Mouse (Mus musculus): ENCODE measurements around the gene Ippk. TPM values are rescaled to one million over a fixed set of nuclear protein-coding genes. Genes with fewer than 3 reads are reported as not detected.

Gene Ippk
- total and polyA plus RNA-seq, 2 experiments: 3.9 to 5.0 TPM

- peaks cover 6% of the 10 kb centered on the region; the same call in 1 of the 2 replicates for H3K79me2 ChIP-seq (ENCODE audit: control insufficient read depth, insufficient read depth, low read length)
- WGBS: 87% methylated on average over 2 of the region's 2 CpGs
- no peak for DNase-seq (ENCODE audit: extremely low read depth, low read depth, low spot score)
- H3K27me3 ChIP-seq (ENCODE audit: control insufficient read depth, insufficient read depth, low read length): no peaks in the 10 kb centered on the region
- peaks cover 18% of the 10 kb centered on the region for H3K36me3 ChIP-seq (ENCODE audit: control insufficient read depth, insufficient read depth, low read length)
- no peak for TF ChIP-seq CTCF (IDR thresholded peaks at IDR 0.05; ENCODE audit: low read depth, low read length)
- no peak for TF ChIP-seq POLR2A (IDR thresholded peaks at IDR 0.05; ENCODE audit: extremely low read depth, insufficient read depth, low read length)
- no peak overlapping the region for H3K9ac ChIP-seq (ENCODE audit: low read depth, low read length)
- no peak overlapping the region for H3K27ac ChIP-seq (replicated peaks; ENCODE audit: insufficient read depth, low read depth, low read length)
- H3K4me3 ChIP-seq (ENCODE audit: insufficient read depth, low read depth, low read length): no peak overlapping the region
- no peaks in the 10 kb centered on the region for H3K4me1 ChIP-seq (ENCODE audit: control insufficient read depth, insufficient read depth, low read length)
Observed at GRCm38 (mm10) chr13:49433268-49434029, 12.4 kb downstream of the Ippk start.

GRCm38 (mm10) chr13:49435745-49436144 lies 14.7 kb downstream of the Ippk start:
- Histone ChIP-seq H3K4me3 (ENCODE audit: insufficient read depth, low read depth, low read length) (no peak overlapping the region), H3K4me1 (ENCODE audit: control insufficient read depth, insufficient read depth, low read length) (no peaks in the 10 kb centered on the region), H3K27me3 (ENCODE audit: control insufficient read depth, insufficient read depth, low read length) (no peaks in the 10 kb centered on the region), H3K27ac (replicated peaks; ENCODE audit: insufficient read depth, low read depth, low read length) (no peak overlapping the region), H3K36me3 (ENCODE audit: control insufficient read depth, insufficient read depth, low read length) (peaks cover 18% of the 10 kb centered on the region), H3K9ac (ENCODE audit: low read depth, low read length) (no peak overlapping the region), H3K79me2 (ENCODE audit: control insufficient read depth, insufficient read depth, low read length) (no peaks in the 10 kb centered on the region; the same call in 1 of the 2 replicates)
- TF ChIP-seq POLR2A (IDR thresholded peaks at IDR 0.05; ENCODE audit: extremely low read depth, insufficient read depth, low read length) (no peak), CTCF (IDR thresholded peaks at IDR 0.05; ENCODE audit: low read depth, low read length) (no peak)
- no peak for DNase-seq (ENCODE audit: extremely low read depth, low read depth, low spot score)
- 79% methylated on average over 1 of the region's 1 CpGs for WGBS

- no peak overlapping the region for H3K9ac ChIP-seq (ENCODE audit: low read depth, low read length)
- no peak for DNase-seq (ENCODE audit: extremely low read depth, low read depth, low spot score)
- H3K27me3 ChIP-seq (ENCODE audit: control insufficient read depth, insufficient read depth, low read length): no peaks in the 10 kb centered on the region
- TF ChIP-seq POLR2A (IDR thresholded peaks at IDR 0.05; ENCODE audit: extremely low read depth, insufficient read depth, low read length) (no peak), CTCF (IDR thresholded peaks at IDR 0.05; ENCODE audit: low read depth, low read length) (no peak)
- no peaks in the 10 kb centered on the region; the same call in 1 of the 2 replicates for H3K79me2 ChIP-seq (ENCODE audit: control insufficient read depth, insufficient read depth, low read length)
- H3K4me3 ChIP-seq (ENCODE audit: insufficient read depth, low read depth, low read length): no peak overlapping the region
- no peak overlapping the region for H3K27ac ChIP-seq (replicated peaks; ENCODE audit: insufficient read depth, low read depth, low read length)
- 84% methylated on average over 4 of the region's 4 CpGs for WGBS
- H3K36me3 ChIP-seq (ENCODE audit: control insufficient read depth, insufficient read depth, low read length): peaks cover 18% of the 10 kb centered on the region
- no peaks in the 10 kb centered on the region for H3K4me1 ChIP-seq (ENCODE audit: control insufficient read depth, insufficient read depth, low read length)
Observed at GRCm38 (mm10) chr13:49436170-49436569, 15.1 kb downstream of the Ippk start.

GRCm38 (mm10) chr13:49444451-49444850 lies 23.4 kb downstream of the Ippk start:
- DNase-seq (ENCODE audit: extremely low read depth, low read depth, low spot score): no peak
- no peak for TF ChIP-seq POLR2A (IDR thresholded peaks at IDR 0.05; ENCODE audit: extremely low read depth, insufficient read depth, low read length)
- no peak for TF ChIP-seq CTCF (IDR thresholded peaks at IDR 0.05; ENCODE audit: low read depth, low read length)

GRCm38 (mm10) chr13:49449318-49449749 lies 28.3 kb downstream of the Ippk start:
- peaks cover 9% of the 10 kb centered on the region; the same call in 1 of the 2 replicates for H3K36me3 ChIP-seq (ENCODE audit: control insufficient read depth, insufficient read depth, low read length)
- no peak overlapping the region for H3K4me3 ChIP-seq (ENCODE audit: insufficient read depth, low read depth, low read length)
- TF ChIP-seq POLR2A (IDR thresholded peaks at IDR 0.05; ENCODE audit: extremely low read depth, insufficient read depth, low read length) (no peak), CTCF (IDR thresholded peaks at IDR 0.05; ENCODE audit: low read depth, low read length) (peak; percentile 92)
- H3K27ac ChIP-seq (replicated peaks; ENCODE audit: insufficient read depth, low read depth, low read length): no peak overlapping the region
- H3K9ac ChIP-seq (ENCODE audit: low read depth, low read length): no peak overlapping the region
- no peaks in the 10 kb centered on the region for H3K79me2 ChIP-seq (ENCODE audit: control insufficient read depth, insufficient read depth, low read length)
- DNase-seq (ENCODE audit: extremely low read depth, low read depth, low spot score): peak; percentile 46
- 18% methylated on average over 5 of the region's 5 CpGs for WGBS
- H3K27me3 ChIP-seq (ENCODE audit: control insufficient read depth, insufficient read depth, low read length): no peaks in the 10 kb centered on the region
- no peaks in the 10 kb centered on the region for H3K4me1 ChIP-seq (ENCODE audit: control insufficient read depth, insufficient read depth, low read length)

More at GRCm38 (mm10) chr13:49444451-49444850, 23.4 kb downstream of the Ippk start:
- Histone ChIP-seq H3K4me3 (ENCODE audit: insufficient read depth, low read depth, low read length) (no peak overlapping the region), H3K4me1 (ENCODE audit: control insufficient read depth, insufficient read depth, low read length) (no peaks in the 10 kb centered on the region), H3K79me2 (ENCODE audit: control insufficient read depth, insufficient read depth, low read length) (no peaks in the 10 kb centered on the region), H3K9ac (ENCODE audit: low read depth, low read length) (no peak overlapping the region), H3K27me3 (ENCODE audit: control insufficient read depth, insufficient read depth, low read length) (no peaks in the 10 kb centered on the region), H3K36me3 (ENCODE audit: control insufficient read depth, insufficient read depth, low read length) (peaks cover 4% of the 10 kb centered on the region; the same call in 1 of the 2 replicates), H3K27ac (replicated peaks; ENCODE audit: insufficient read depth, low read depth, low read length) (no peak overlapping the region)
- 97% methylated on average over 6 of the region's 6 CpGs for WGBS

GRCm38 (mm10) chr13:49460276-49460675 lies 39.2 kb downstream of the Ippk start:
- Histone ChIP-seq H3K27me3 (ENCODE audit: control insufficient read depth, insufficient read depth, low read length) (no peaks in the 10 kb centered on the region), H3K36me3 (ENCODE audit: control insufficient read depth, insufficient read depth, low read length) (peaks cover 29% of the 10 kb centered on the region), H3K27ac (replicated peaks; ENCODE audit: insufficient read depth, low read depth, low read length) (no peak overlapping the region), H3K4me1 (ENCODE audit: control insufficient read depth, insufficient read depth, low read length) (no peaks in the 10 kb centered on the region; the same call in 1 of the 2 replicates), H3K9ac (ENCODE audit: low read depth, low read length) (no peak overlapping the region), H3K4me3 (ENCODE audit: insufficient read depth, low read depth, low read length) (no peak overlapping the region), H3K79me2 (ENCODE audit: control insufficient read depth, insufficient read depth, low read length) (no peaks in the 10 kb centered on the region)
- DNase-seq (ENCODE audit: extremely low read depth, low read depth, low spot score): no peak
- no peak for TF ChIP-seq POLR2A (IDR thresholded peaks at IDR 0.05; ENCODE audit: extremely low read depth, insufficient read depth, low read length)
- no peak for TF ChIP-seq CTCF (IDR thresholded peaks at IDR 0.05; ENCODE audit: low read depth, low read length)
- 72% methylated on average over 4 of the region's 4 CpGs for WGBS

Measured in liver, adult 2 months (tissue).